Mouse (Mus musculus): Measurements from ENCODE around the gene Fgf12. TPM values are rescaled to one million over a fixed set of nuclear protein-coding genes. Genes with fewer than 3 reads are reported as not detected.

The Fgf12 gene
- polyA plus RNA-seq, 1 experiment from 2014 or later, result 1.4 TPM

DNA sequence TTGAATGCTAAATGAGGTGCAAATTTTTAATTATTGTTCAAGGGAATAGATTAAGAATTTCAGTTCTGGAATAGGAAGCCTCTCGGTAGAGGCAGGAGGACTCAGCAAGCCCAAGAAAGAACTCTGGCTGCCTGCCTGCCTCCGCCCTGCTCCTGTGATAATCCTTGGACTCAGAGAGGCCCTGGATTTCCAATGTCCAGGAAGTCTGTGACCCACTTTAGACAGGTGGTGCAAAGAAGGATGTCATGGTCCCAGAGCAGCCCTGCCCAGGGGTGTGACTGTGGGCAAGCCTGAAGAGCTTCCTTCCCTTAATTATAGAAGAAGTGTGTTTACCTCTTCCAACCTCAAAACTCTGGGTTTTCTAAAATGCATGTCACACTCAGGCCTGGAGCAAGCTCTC lies 273.8 kb downstream of the Fgf12 start:
- WGBS, result 87% methylated on average over 2 of the region's 2 CpGs
- Histone ChIP-seq H3K4me1 (replicated peaks; ENCODE audit: control insufficient read depth, insufficient read depth, low read length) (no peaks in the 10 kb centered on the region), H3K4me3 (ENCODE audit: low read depth, low read length) (no peak overlapping the region), H3K9me3 (ENCODE audit: control insufficient read depth, low read length) (no peaks in the 10 kb centered on the region), H3K27me3 (replicated peaks; ENCODE audit: control insufficient read depth, insufficient read depth, low read length) (no peaks in the 10 kb centered on the region), H3K4me2 (ENCODE audit: low read length) (no peak overlapping the region), H3K27ac (ENCODE audit: low read depth) (no peak overlapping the region), H3K9ac (ENCODE audit: low read length) (no peak overlapping the region), H3K36me3 (ENCODE audit: control insufficient read depth, insufficient read depth, low read length) (no peaks in the 10 kb centered on the region)
- no peak for DNase-seq (ENCODE audit: low spot score)
- ATAC-seq (replicated peaks; ENCODE audit: low FRiP score, low TSS enrichment, low read depth), result no peak

DNA sequence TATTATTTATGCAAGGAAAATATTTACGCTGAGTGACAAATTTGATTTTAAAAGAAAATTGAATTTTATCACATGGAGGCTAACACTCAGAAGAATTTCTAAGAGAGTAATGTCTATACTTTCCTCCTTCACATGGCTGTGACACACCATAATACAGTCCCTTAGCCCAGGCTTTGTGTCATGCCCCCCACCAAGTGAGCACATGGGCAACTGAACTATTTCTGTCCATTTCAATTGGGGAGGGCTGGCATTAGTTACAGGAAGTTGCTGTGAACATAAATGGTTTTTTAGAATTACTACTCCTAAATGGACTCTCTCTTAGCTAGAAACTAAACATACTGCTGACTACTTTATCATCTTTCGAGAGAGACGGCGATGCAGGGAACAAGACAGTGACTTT lies 276.2 kb downstream of the Fgf12 start:
- Histone ChIP-seq H3K4me2 (ENCODE audit: low read length) (no peak overlapping the region), H3K9ac (ENCODE audit: low read length) (no peak overlapping the region), H3K4me3 (ENCODE audit: low read depth, low read length) (no peak overlapping the region), H3K4me1 (replicated peaks; ENCODE audit: control insufficient read depth, insufficient read depth, low read length) (no peaks in the 10 kb centered on the region), H3K9me3 (ENCODE audit: control insufficient read depth, low read length) (no peaks in the 10 kb centered on the region), H3K36me3 (ENCODE audit: control insufficient read depth, insufficient read depth, low read length) (no peaks in the 10 kb centered on the region), H3K27me3 (replicated peaks; ENCODE audit: control insufficient read depth, insufficient read depth, low read length) (no peaks in the 10 kb centered on the region), H3K27ac (ENCODE audit: low read depth) (no peak overlapping the region)
- ATAC-seq (replicated peaks; ENCODE audit: low FRiP score, low TSS enrichment, low read depth), result no peak
- 89% methylated on average over 4 of the region's 4 CpGs for WGBS
- no peak for DNase-seq (ENCODE audit: low spot score)

DNA sequence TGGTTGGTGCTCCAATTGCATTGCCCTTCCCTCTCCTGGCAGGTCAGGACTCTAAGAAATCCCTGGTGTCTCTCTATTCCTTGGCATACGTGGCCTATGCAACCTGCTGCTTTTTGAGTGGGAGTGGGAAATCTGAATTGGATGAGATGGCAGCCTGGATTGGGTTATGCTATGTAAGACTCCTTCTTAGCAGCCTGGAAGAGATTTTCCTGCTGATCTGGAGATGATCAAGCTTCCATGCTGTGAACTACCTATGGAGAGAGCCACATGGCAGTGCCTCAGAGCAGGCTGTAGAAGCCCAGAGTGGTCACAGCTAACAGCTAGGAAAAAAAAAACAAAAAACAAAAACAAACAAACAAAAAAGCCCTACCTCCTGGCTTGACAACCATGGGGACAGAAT lies 277.3 kb downstream of the Fgf12 start:
- WGBS, result 85% methylated on average over 1 of the region's 1 CpGs
- no peak overlapping the region for H3K27ac ChIP-seq (ENCODE audit: low read depth)
- DNase-seq (ENCODE audit: low spot score) (no peak), ATAC-seq (replicated peaks; ENCODE audit: low FRiP score, low TSS enrichment, low read depth) (no peak)
- no peaks in the 10 kb centered on the region for H3K4me1 ChIP-seq (replicated peaks; ENCODE audit: control insufficient read depth, insufficient read depth, low read length)
- H3K4me3 ChIP-seq (ENCODE audit: low read depth, low read length), result no peak overlapping the region
- H3K9ac ChIP-seq (ENCODE audit: low read length), result no peak overlapping the region
- H3K27me3 ChIP-seq (replicated peaks; ENCODE audit: control insufficient read depth, insufficient read depth, low read length), result no peaks in the 10 kb centered on the region
- no peaks in the 10 kb centered on the region for H3K9me3 ChIP-seq (ENCODE audit: control insufficient read depth, low read length)
- H3K36me3 ChIP-seq (ENCODE audit: control insufficient read depth, insufficient read depth, low read length), result no peaks in the 10 kb centered on the region
- no peak overlapping the region for H3K4me2 ChIP-seq (ENCODE audit: low read length)

DNA sequence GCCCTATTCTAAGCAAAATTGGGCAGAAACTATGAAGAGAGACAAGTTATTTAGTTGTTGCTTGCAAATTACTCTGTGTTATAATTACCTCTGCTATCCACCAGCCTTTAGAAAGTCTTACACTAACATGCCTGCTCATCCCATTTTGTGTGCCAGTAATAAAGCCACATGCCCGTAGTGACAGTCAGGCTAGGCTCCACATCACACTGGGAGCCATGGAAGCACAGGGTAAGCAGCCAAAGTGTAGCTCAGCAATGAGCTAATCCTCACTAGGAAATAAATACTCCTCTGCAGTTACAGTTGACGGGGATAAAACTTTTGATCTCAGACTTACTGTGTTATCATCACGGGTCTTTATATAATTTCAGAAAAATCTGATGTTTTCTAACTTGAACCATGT lies 298.0 kb downstream of the Fgf12 start:
- no peak for DNase-seq (ENCODE audit: low spot score)
- Histone ChIP-seq H3K4me3 (ENCODE audit: low read depth, low read length) (no peak overlapping the region), H3K4me2 (ENCODE audit: low read length) (no peak overlapping the region), H3K4me1 (replicated peaks; ENCODE audit: control insufficient read depth, insufficient read depth, low read length) (no peaks in the 10 kb centered on the region), H3K36me3 (ENCODE audit: control insufficient read depth, insufficient read depth, low read length) (no peaks in the 10 kb centered on the region), H3K9ac (ENCODE audit: low read length) (no peak overlapping the region), H3K27ac (ENCODE audit: low read depth) (no peak overlapping the region), H3K9me3 (ENCODE audit: control insufficient read depth, low read length) (no peaks in the 10 kb centered on the region), H3K27me3 (replicated peaks; ENCODE audit: control insufficient read depth, insufficient read depth, low read length) (no peaks in the 10 kb centered on the region)
- no peak for ATAC-seq (replicated peaks; ENCODE audit: low FRiP score, low TSS enrichment, low read depth)
- WGBS, result 78% methylated on average over 3 of the region's 3 CpGs

DNA sequence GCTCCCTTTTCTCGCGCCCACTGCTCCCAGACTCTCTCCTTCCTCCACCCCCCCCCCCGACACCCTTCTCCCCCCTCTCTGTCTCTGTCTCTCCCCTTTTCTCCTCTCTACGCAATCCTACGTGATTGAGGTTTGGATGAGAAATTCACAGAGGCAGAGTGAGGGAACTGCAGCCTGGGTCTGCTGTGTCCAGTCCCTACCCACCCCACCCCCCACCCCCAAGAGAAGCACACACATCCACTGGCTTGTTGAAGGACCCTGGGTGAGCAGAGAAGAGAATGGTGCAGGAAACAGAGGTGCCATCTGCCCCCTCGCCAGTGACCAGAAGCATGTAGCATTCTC lies 305.8 kb downstream of the Fgf12 start:
- Histone ChIP-seq H3K36me3 (ENCODE audit: control insufficient read depth, insufficient read depth, low read length) (no peaks in the 10 kb centered on the region), H3K27me3 (replicated peaks; ENCODE audit: control insufficient read depth, insufficient read depth, low read length) (peaks cover 69% of the 10 kb centered on the region), H3K4me2 (ENCODE audit: low read length) (peak overlapping the region; percentile 99), H3K9me3 (ENCODE audit: control insufficient read depth, low read length) (no peaks in the 10 kb centered on the region), H3K4me1 (replicated peaks; ENCODE audit: control insufficient read depth, insufficient read depth, low read length) (peaks cover 5% of the 10 kb centered on the region; the same call in 1 of the 2 replicates), H3K27ac (ENCODE audit: low read depth) (no peak overlapping the region), H3K9ac (ENCODE audit: low read length) (peak overlapping the region; percentile 29; the same call in 1 of the 2 replicates), H3K4me3 (ENCODE audit: low read depth, low read length) (peak overlapping the region; percentile 59)
- DNase-seq (ENCODE audit: low spot score) (no peak), ATAC-seq (replicated peaks; ENCODE audit: low FRiP score, low TSS enrichment, low read depth) (no peak)
- 2% methylated on average over 6 of the region's 6 CpGs for WGBS

DNA sequence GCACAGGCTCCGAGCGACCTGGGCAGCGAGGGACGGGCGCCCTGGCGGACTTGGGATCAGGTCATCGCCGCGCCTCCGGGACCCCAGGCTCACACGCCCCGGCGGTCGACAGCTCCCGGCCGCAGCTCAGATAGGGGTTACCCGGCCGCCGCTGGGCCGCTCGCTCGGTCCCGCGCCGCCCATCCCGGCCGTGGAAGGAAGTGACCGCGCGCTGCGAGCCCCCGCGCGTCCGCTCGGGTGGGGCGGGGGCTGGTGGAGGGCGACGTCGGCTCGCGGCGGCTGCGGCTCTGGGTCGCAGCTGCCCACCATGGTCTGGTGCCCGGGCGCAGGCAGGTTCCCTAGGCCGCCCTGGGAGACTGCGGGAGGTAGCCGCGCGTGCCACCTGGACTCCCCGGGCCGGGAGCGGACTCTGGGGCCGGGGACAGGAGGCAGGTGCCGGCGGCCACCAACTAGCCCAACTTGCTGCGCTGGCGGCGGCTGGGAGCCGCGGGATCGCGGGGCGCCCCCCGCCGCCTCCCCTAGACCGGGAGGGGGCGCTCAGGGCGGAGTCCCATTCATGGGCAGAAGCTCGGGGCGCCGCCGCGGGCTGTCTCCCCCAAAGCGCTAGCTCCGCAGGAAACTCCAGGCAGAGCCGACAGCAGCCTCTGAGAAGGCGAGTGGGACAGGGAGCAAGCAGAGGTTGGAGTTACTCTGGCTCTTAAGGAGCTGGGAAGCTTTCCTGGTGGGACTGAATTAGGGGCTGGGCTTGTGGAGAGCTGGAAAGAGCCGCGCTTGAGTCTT lies 306.3 kb downstream of the Fgf12 start:
- no peaks in the 10 kb centered on the region for H3K9me3 ChIP-seq (ENCODE audit: control insufficient read depth, low read length)
- H3K27ac ChIP-seq (ENCODE audit: low read depth), result no peak overlapping the region
- under 1% methylated on average over 71 of the region's 82 CpGs for WGBS
- DNase-seq (ENCODE audit: low spot score) (peak; percentile 76), ATAC-seq (replicated peaks; ENCODE audit: low FRiP score, low TSS enrichment, low read depth) (peak; percentile 75)
- H3K4me2 ChIP-seq (ENCODE audit: low read length), result peak overlapping the region; percentile 99
- H3K4me3 ChIP-seq (ENCODE audit: low read depth, low read length), result peak overlapping the region; percentile 59
- peaks cover 5% of the 10 kb centered on the region; the same call in 1 of the 2 replicates for H3K4me1 ChIP-seq (replicated peaks; ENCODE audit: control insufficient read depth, insufficient read depth, low read length)
- H3K9ac ChIP-seq (ENCODE audit: low read length), result peak overlapping the region; percentile 29
- peaks cover 71% of the 10 kb centered on the region for H3K27me3 ChIP-seq (replicated peaks; ENCODE audit: control insufficient read depth, insufficient read depth, low read length)
- H3K36me3 ChIP-seq (ENCODE audit: control insufficient read depth, insufficient read depth, low read length), result no peaks in the 10 kb centered on the region

DNA sequence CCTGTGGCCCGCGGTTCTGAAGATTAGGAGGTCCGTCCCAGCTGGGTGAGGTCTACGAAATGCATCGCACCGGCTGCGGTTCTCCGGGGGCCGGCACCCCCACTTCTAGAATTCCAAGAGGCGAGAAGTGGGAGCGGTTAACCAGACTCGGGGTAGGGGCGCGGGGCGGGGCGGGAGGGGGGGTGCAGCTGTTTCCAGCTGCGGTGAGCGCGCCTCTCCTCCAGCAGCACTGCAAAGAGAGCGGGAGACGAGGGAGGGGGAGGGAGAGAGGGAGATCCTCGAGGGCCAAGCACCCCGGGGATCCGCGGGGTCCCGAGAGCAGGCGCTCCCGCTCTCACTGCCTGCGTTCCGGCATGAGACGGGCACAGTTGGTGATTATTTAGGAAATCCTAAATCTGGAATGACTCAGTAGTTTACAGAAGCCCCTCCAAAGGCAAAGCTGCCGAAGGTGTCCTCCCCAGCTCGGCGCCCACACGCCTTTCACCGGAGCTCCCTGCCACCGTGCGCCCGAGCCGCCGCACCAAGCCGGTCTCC lies 307.0 kb downstream of the Fgf12 start:
- Histone ChIP-seq H3K27ac (ENCODE audit: low read depth) (no peak overlapping the region), H3K4me3 (ENCODE audit: low read depth, low read length) (peak overlapping the region; percentile 59), H3K9me3 (ENCODE audit: control insufficient read depth, low read length) (no peaks in the 10 kb centered on the region), H3K4me2 (ENCODE audit: low read length) (peak overlapping the region; percentile 99), H3K36me3 (ENCODE audit: control insufficient read depth, insufficient read depth, low read length) (no peaks in the 10 kb centered on the region), H3K9ac (ENCODE audit: low read length) (peak overlapping the region; percentile 29), H3K27me3 (replicated peaks; ENCODE audit: control insufficient read depth, insufficient read depth, low read length) (peaks cover 71% of the 10 kb centered on the region), H3K4me1 (replicated peaks; ENCODE audit: control insufficient read depth, insufficient read depth, low read length) (peaks cover 5% of the 10 kb centered on the region; the same call in 1 of the 2 replicates)
- ATAC-seq (replicated peaks; ENCODE audit: low FRiP score, low TSS enrichment, low read depth), result peak; percentile 65
- 0% methylated on average over 39 of the region's 42 CpGs for WGBS
- peak; percentile 73 for DNase-seq (ENCODE audit: low spot score)

DNA sequence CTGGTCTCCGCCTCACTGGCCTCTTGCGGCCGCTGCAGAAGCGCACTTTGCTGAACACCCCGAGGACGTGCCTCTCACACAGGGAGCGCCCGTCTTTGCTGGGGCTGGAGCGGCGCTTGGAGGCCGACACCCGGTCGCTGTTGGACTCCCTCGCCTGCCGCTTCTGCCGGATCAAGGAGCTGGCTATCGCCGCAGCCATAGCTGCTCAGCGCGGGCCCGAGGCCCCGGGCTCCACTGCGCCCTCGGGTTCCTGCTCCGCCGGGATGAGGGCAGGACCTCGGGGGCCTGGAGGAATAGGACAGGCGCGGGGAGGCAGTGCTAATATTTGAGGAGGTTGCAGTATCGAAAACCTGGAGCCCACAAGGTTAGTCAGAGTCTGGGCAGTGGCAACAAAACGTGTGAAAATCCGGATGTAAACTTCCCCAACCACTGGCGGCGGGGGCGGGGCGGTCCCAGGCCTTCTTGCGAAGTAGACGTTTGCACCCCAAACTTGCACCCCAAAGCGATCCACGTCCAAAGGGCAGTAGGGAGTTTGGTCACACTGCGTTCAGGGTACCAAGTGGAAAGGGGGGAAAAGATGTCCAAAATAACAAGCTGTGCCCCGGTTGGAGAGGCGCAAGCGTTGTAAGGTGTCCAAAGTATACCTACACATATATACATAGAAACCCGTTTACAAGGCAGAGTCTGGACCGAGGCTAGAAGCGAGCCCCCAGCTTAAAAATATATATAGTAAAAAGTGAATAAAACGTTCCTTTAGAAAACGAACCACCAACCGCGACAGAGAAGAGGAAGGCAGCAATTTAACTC lies 307.7 kb downstream of the Fgf12 start:
- under 1% methylated on average over 51 of the region's 51 CpGs for WGBS
- Histone ChIP-seq H3K9me3 (ENCODE audit: control insufficient read depth, low read length) (no peaks in the 10 kb centered on the region), H3K27ac (ENCODE audit: low read depth) (no peak overlapping the region), H3K4me1 (replicated peaks; ENCODE audit: control insufficient read depth, insufficient read depth, low read length) (peaks cover 5% of the 10 kb centered on the region; the same call in 1 of the 2 replicates), H3K27me3 (replicated peaks; ENCODE audit: control insufficient read depth, insufficient read depth, low read length) (peaks cover 71% of the 10 kb centered on the region), H3K9ac (ENCODE audit: low read length) (no peak overlapping the region), H3K36me3 (ENCODE audit: control insufficient read depth, insufficient read depth, low read length) (no peaks in the 10 kb centered on the region), H3K4me3 (ENCODE audit: low read depth, low read length) (peak overlapping the region; percentile 59), H3K4me2 (ENCODE audit: low read length) (peak overlapping the region; percentile 99)
- DNase-seq (ENCODE audit: low spot score) (peak; percentile 71), ATAC-seq (replicated peaks; ENCODE audit: low FRiP score, low TSS enrichment, low read depth) (peak; percentile 65)

Measured in intestine, embryonic 14.5 days (tissue).